Mouse (Mus musculus): ENCODE results near the gene Nufip1.
A peak's percentile ranks its signal among the peaks of the same experiment; 100 is the strongest.

The Nufip1 gene

DNA sequence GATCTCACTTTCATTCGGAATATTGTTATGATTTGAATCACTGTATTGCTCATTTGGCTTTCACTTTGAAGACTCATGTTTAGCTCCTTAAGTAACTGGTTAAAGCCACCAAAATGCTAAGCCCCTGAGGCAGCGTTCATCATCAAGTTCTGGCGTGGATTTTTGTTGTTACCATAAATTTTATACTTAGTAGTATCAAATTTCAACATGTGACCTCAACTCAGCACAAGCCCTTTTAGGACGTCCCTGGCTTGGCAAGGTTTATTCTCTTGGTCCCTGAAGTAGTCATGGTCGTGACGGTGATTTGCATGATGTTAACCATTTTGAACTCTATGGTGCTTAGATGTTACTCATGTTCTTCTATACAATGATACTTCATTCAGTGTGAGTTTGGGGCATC, 36.4 kb downstream of the Nufip1 start:
- H3K4me3 ChIP-seq (replicated peaks; ENCODE audit: low read length): no peak overlapping the region
- H3K36me3 ChIP-seq (ENCODE audit: insufficient read depth, low read length): no peaks in the 10 kb centered on the region
- 0 out of 2 replicates have a peak, but pooled peaks cover 4% of the 10 kb centered on the region for H3K9me3 ChIP-seq (ENCODE audit: low read length)
- TF ChIP-seq CTCF (conservative IDR thresholded peaks at IDR 0.05; ENCODE audit: low read length) (no peak), NANOG (IDR thresholded peaks at IDR 0.05; ENCODE audit: borderline replicate concordance, low read length) (no peak)
- no peaks in the 10 kb centered on the region for H3K27me3 ChIP-seq (ENCODE audit: insufficient read depth, low read length)
- H3K4me1 ChIP-seq (replicated peaks; ENCODE audit: low read depth, low read length): peaks cover 60% of the 10 kb centered on the region

DNA sequence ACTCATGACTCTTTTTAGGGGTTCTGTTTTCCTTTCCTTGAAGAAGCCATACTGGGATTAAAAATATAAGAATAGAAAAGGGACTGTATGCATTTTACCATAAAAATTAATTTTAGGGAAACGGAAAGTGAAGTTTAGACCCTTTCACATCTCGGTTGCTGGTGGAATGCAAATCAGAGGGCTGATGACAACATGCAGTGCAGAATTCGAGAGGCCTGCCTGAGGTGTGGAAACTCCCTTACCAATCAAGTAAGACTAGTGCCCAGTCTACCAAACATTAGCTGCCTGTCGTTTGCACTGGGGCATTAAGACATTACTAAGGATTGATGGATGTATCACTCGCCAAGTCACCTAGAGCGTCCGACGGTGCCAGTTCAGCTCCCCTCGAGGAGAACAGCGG, 37.6 kb downstream of the Nufip1 start:
- no peak for TF ChIP-seq NANOG (IDR thresholded peaks at IDR 0.05; ENCODE audit: borderline replicate concordance, low read length)
- no peak for TF ChIP-seq POU5F1 (IDR thresholded peaks at IDR 0.05; ENCODE audit: borderline replicate concordance, low read length)
- TF ChIP-seq CTCF (conservative IDR thresholded peaks at IDR 0.05; ENCODE audit: low read length): no peak
- H3K9me3 ChIP-seq (ENCODE audit: low read length): 0 out of 2 replicates have a peak, but pooled peaks cover 4% of the 10 kb centered on the region

DNA sequence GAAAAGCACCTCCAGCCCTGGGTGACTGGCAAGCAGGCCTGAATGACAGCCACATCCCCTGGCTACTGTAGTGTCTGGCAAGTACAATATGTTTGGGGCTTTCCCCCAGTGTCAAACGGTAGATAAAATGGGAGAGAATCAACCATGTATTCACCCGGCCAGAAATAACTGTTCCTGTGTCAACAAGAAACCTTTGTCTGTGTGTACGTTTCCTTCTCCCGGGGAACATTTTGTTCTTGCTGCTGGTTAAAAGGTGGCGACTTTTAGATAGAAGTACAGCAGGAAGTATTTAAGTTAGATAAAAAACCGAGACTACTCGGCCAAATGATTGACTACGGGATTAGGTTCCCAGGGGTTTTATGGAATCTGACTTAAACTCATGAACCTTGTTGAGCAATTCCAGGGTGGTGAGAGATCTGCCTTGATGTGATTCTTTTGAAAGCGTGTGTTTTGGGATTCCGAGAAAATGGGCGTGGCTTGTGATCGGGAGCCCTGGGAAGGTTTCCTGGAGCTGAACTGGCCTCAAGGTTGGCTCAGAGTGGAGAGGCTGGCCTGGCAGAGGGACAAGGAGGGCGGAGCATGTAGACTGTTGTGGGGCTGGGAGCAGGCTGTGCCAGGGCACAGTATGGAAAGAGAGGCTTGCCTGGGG, 39.0 kb downstream of the Nufip1 start:
- Histone ChIP-seq H3K9me3 (ENCODE audit: low read length) (0 out of 2 replicates have a peak, but pooled peaks cover 4% of the 10 kb centered on the region), H3K36me3 (ENCODE audit: insufficient read depth, low read length) (no peaks in the 10 kb centered on the region), H3K4me3 (replicated peaks; ENCODE audit: low read length) (peak overlapping the region; percentile 94), H3K27me3 (ENCODE audit: insufficient read depth, low read length) (no peaks in the 10 kb centered on the region), H3K4me1 (replicated peaks; ENCODE audit: low read depth, low read length) (peaks cover 63% of the 10 kb centered on the region)
- TF ChIP-seq CTCF (conservative IDR thresholded peaks at IDR 0.05; ENCODE audit: low read length): no peak
- no peak for TF ChIP-seq NANOG (IDR thresholded peaks at IDR 0.05; ENCODE audit: borderline replicate concordance, low read length)
- no peak for TF ChIP-seq POU5F1 (IDR thresholded peaks at IDR 0.05; ENCODE audit: borderline replicate concordance, low read length)

More for the DNA sequence above, 37.6 kb downstream of the Nufip1 start:
- Histone ChIP-seq H3K27me3 (ENCODE audit: insufficient read depth, low read length) (no peaks in the 10 kb centered on the region), H3K4me3 (replicated peaks; ENCODE audit: low read length) (no peak overlapping the region), H3K4me1 (replicated peaks; ENCODE audit: low read depth, low read length) (peaks cover 64% of the 10 kb centered on the region), H3K36me3 (ENCODE audit: insufficient read depth, low read length) (no peaks in the 10 kb centered on the region)

DNA sequence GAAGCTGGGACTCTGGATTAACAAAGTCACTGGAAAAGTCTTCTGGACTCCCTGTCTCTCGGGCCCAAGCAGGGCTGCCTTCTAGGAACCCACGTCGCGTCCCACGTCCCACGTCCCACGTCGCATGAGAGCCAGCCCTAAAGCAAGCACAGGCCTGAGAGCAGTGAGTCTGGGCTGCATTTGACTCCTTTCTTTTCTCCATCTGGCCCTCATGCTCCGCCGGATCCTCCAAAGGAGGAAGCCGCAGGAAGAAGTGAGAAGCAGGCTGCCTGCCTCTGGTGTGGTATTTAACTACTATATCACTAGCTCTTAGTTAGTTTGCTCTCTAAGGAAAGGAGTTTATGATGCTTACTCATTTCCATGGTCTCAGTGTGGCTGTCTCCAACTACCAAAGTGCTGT, 39.8 kb downstream of the Nufip1 start:
- Histone ChIP-seq H3K27me3 (ENCODE audit: insufficient read depth, low read length) (no peaks in the 10 kb centered on the region), H3K4me1 (replicated peaks; ENCODE audit: low read depth, low read length) (peaks cover 57% of the 10 kb centered on the region), H3K4me3 (replicated peaks; ENCODE audit: low read length) (peak overlapping the region; percentile 94), H3K36me3 (ENCODE audit: insufficient read depth, low read length) (no peaks in the 10 kb centered on the region), H3K9me3 (ENCODE audit: low read length) (0 out of 2 replicates have a peak, but pooled peaks cover 4% of the 10 kb centered on the region)
- no peak for TF ChIP-seq CTCF (conservative IDR thresholded peaks at IDR 0.05; ENCODE audit: low read length)
- no peak for TF ChIP-seq NANOG (IDR thresholded peaks at IDR 0.05; ENCODE audit: borderline replicate concordance, low read length)
- TF ChIP-seq POU5F1 (IDR thresholded peaks at IDR 0.05; ENCODE audit: borderline replicate concordance, low read length): no peak

DNA sequence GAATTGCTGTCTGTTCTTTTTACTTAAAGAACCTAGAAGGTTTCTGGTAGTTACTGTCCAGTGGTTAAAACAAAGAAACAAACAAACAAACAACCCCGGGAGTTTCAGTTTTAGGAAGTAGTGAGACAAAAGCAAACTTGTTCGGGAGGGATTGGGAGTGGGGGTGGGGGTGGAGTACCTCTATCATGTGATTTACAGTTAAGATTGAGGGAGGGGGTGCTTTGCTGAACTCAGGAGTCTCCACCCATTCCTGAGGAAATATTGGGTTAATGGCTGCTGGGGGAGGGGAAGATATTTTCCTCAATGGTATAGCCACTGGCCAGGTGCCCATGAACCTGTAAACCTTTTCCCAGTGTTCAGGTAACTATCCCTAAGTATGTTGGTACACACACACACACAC, 40.3 kb downstream of the Nufip1 start:
- Histone ChIP-seq H3K27me3 (ENCODE audit: insufficient read depth, low read length) (no peaks in the 10 kb centered on the region), H3K4me1 (replicated peaks; ENCODE audit: low read depth, low read length) (peaks cover 52% of the 10 kb centered on the region), H3K36me3 (ENCODE audit: insufficient read depth, low read length) (no peaks in the 10 kb centered on the region), H3K4me3 (replicated peaks; ENCODE audit: low read length) (peak overlapping the region; percentile 94), H3K9me3 (ENCODE audit: low read length) (0 out of 2 replicates have a peak, but pooled peaks cover 4% of the 10 kb centered on the region)
- TF ChIP-seq POU5F1 (IDR thresholded peaks at IDR 0.05; ENCODE audit: borderline replicate concordance, low read length): no peak
- TF ChIP-seq NANOG (IDR thresholded peaks at IDR 0.05; ENCODE audit: borderline replicate concordance, low read length): no peak
- no peak for TF ChIP-seq CTCF (conservative IDR thresholded peaks at IDR 0.05; ENCODE audit: low read length)

DNA sequence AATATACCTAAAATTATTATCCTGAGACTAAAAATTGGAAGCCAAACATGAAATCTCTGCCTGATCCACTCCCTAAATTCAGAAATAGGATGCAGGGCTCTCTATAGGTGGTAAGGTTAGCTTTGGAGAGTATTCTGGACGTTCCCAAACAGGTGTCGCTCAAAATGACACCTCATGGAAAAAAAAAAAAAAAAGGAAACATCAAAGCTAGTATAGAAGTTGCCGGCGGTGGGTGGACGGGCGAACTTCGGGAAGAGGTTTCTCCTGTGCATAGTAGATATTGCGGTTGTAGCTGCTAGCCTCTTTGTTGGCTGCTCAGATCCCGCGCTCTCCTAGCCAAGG, 41.1 kb downstream of the Nufip1 start:
- peaks cover 50% of the 10 kb centered on the region for H3K4me1 ChIP-seq (replicated peaks; ENCODE audit: low read depth, low read length)
- H3K9me3 ChIP-seq (ENCODE audit: low read length): 0 out of 2 replicates have a peak, but pooled peaks cover 4% of the 10 kb centered on the region
- peak overlapping the region; percentile 94 for H3K4me3 ChIP-seq (replicated peaks; ENCODE audit: low read length)
- TF ChIP-seq POU5F1 (IDR thresholded peaks at IDR 0.05; ENCODE audit: borderline replicate concordance, low read length) (no peak), NANOG (IDR thresholded peaks at IDR 0.05; ENCODE audit: borderline replicate concordance, low read length) (no peak), CTCF (conservative IDR thresholded peaks at IDR 0.05; ENCODE audit: low read length) (no peak)
- H3K27me3 ChIP-seq (ENCODE audit: insufficient read depth, low read length): 0 out of 2 replicates have a peak, but pooled peaks cover 2% of the 10 kb centered on the region
- H3K36me3 ChIP-seq (ENCODE audit: insufficient read depth, low read length): no peaks in the 10 kb centered on the region

DNA sequence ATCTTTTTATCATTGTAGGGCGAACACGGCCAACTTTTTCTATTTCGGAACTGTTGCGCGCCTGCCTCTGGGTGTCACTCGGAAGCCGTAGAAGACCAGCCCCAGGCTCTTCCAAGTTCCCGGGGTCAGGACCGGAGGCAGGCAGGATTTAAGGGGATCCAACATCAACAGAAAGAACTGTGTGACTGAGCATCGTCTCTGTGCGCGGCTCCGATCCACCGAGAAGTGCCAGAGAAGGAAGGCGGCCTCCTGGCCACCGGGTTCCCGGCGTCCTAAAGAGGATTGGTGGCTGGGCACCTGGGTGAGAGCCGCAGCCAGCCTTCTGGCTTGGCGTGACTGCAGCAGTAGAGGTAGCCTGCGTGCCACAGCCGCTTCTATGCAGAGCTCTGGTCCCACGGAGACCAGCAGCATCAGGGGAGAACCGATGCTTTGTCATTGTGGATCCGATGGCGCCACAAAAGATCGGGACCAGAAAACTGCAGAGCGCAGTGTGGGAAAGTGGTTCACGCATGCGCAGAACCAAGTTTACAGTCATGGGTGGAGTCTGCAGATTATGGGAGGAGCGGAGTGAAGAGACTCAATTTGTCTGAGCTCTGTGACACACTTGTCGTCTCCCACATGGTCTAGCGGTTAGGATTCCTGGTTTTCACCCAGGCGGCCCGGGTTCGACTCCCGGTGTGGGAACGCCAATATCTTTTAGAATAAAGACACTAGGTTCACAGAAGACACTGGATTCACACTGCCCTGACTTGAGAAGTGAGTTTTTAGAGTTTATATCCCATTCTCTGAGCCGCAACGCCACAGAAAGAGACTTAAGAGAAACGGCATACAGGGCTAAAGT, 41.7 kb downstream of the Nufip1 start:
- no peaks in the 10 kb centered on the region for H3K9me3 ChIP-seq (ENCODE audit: low read length)
- H3K4me3 ChIP-seq (replicated peaks; ENCODE audit: low read length): peak overlapping the region; percentile 94
- H3K4me1 ChIP-seq (replicated peaks; ENCODE audit: low read depth, low read length): peaks cover 54% of the 10 kb centered on the region
- H3K27me3 ChIP-seq (ENCODE audit: insufficient read depth, low read length): 0 out of 2 replicates have a peak, but pooled peaks cover 3% of the 10 kb centered on the region
- TF ChIP-seq POU5F1 (IDR thresholded peaks at IDR 0.05; ENCODE audit: borderline replicate concordance, low read length) (no peak), NANOG (IDR thresholded peaks at IDR 0.05; ENCODE audit: borderline replicate concordance, low read length) (no peak), CTCF (conservative IDR thresholded peaks at IDR 0.05; ENCODE audit: low read length) (no peak)
- no peaks in the 10 kb centered on the region for H3K36me3 ChIP-seq (ENCODE audit: insufficient read depth, low read length)

DNA sequence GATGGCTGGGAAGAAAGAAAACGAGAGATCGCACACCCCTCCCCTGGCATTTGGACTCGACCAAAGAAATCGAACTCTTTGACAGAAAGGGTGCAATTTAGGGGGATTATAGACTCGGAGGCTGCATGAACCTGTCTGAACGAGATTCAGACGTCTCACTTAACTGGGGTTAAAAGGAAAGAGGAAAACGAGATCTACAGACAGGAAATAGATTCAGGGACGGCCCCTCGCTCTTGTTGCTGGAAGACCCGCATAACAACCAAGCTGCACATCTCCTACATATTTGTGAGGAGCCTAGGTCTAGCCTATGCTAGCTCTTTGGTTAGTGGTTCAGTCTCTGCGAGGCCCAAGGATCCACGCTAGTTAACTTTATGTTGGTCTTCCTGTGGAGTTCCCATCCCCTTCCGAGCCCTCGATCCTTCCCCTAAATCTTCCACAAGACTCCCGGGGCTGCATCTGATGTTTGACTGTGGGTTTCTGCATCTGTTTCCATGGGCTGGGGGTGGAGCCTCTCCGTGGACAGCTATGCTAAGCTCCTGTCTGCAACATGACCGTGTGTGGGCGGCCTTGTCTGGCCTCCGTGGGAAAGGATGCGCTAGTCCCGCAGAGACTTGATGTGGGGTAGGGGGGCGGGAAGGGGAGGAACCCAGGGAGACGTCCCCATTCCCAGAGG, 42.4 kb downstream of the Nufip1 start:
- Histone ChIP-seq H3K4me1 (replicated peaks; ENCODE audit: low read depth, low read length) (peaks cover 54% of the 10 kb centered on the region), H3K36me3 (ENCODE audit: insufficient read depth, low read length) (no peaks in the 10 kb centered on the region), H3K4me3 (replicated peaks; ENCODE audit: low read length) (peak overlapping the region; percentile 94), H3K27me3 (ENCODE audit: insufficient read depth, low read length) (0 out of 2 replicates have a peak, but pooled peaks cover 3% of the 10 kb centered on the region), H3K9me3 (ENCODE audit: low read length) (no peaks in the 10 kb centered on the region)
- TF ChIP-seq NANOG (IDR thresholded peaks at IDR 0.05; ENCODE audit: borderline replicate concordance, low read length): no peak
- no peak for TF ChIP-seq CTCF (conservative IDR thresholded peaks at IDR 0.05; ENCODE audit: low read length)
- no peak for TF ChIP-seq POU5F1 (IDR thresholded peaks at IDR 0.05; ENCODE audit: borderline replicate concordance, low read length)

Data from E14TG2a.4 (cell line).